Mouse (Mus musculus) erythroblast, adult 5-6 weeks (primary cell): ENCODE measurements around the gene Parp12. TPM values are rescaled to one million over a fixed set of nuclear protein-coding genes. Genes with fewer than 3 reads are reported as not detected.

Experiments
- ATAC-seq: replicated peaks from 2 replicates; pipeline ENCODE4 v1.8.0; 2016; ENCODE audit warnings: moderate number of reproducible peaks, mild to moderate bottlenecking, moderate TSS enrichment, inconsistent platforms; ENCODE audit not compliant: poor library complexity, low FRiP score, severe bottlenecking
- total RNA-seq, 2 experiments: library from RNA; stranded (forward) in 1 of 2; stranded (reverse) in 1 of 2; fragments of 150-400 nt in 1 of 2; fragments of 200-764, 138-1000 nt in 1 of 2; gene quantifications; 2 replicates each; pipeline versions ENCODE4 v1.2.3 to v1.2.4; 2015 to 2017; ENCODE audit warnings: low replicate concordance in 2 of 2

The Parp12 gene
- total RNA-seq, 2 experiments from 2014 or later: 12.3 to 13.5 TPM

DNA sequence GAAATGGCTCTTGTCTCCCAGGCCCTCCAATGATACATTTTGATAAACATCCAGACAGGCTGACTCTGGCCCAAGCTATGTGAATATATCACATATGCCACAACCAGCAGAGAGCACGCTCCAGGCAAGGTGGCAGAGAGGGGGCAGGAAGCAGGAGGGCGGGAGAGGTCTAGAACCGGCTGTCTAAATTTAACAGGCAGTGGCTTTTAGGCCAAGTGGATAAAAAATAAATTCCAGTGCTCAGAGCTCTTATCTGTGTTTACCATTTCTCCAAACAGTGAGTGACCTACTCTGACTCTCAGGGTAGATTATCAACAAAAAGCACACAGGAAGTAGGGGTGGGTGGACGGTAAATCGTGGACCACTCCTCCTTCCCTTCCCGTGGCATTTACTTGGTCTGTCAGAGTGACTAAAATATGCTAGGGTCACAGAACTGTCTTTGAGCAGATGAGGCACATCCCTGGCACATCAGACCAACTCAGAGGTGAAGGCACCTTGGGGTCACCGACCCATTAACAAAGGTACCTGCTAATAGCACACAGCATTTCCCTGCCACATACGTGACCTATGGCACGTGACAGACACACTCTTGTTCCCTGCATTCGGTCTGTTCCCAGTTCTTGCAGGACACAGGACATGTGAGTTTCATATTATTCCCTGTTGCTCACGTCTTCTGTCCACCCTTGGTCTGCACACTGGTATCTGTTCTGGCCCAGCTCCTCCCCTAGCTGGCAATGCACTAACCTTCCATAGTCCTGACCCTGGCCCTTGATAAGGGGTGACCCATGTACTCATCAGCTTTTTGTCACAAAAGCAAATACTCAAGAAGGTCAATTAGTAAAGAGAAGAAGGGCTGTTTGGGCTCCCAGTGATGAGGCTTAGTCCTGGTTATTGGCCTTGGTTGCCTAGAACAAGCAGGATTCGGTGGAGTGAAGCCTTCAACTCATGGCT, 58.3 kb downstream of the Parp12 start:
- no peak for ATAC-seq

DNA sequence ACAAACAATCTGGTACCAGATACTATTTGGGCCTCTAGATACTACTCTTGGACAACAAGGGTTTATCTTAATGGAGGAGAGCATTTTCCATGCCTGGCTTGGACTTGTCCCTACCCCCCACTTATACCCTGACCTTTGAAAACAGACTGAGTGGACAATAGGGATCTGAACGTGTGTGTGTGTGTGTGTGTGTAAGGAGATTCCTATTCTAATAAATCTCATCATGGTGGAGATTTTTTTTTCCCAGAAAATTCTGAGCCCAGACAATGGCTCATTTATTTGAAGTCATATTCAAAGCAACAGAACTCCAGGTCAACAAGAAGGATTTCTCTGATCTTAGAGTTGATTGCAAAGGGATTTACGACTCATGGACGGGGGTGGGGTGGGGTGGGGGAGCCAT, 59.2 kb downstream of the Parp12 start:
- ATAC-seq: no peak

DNA sequence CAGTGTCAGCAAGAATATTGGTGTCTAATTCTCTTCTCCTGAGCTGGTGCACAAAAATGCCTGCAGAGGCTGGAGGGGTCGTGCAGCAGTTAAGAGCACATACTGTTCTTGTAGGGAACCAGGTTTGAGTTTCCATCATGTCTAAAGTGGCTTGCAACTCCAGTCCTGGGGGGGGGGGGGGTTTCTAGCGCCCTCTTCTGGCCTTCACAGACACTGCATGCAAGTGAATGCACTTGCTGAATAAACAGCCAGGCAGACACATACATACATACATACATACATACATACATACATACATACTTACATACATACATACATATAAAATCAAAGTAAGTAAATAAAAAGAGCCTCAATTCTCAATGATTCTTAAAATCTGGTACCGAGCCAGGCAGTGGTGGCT, 59.8 kb downstream of the Parp12 start:
- no peak for ATAC-seq

DNA sequence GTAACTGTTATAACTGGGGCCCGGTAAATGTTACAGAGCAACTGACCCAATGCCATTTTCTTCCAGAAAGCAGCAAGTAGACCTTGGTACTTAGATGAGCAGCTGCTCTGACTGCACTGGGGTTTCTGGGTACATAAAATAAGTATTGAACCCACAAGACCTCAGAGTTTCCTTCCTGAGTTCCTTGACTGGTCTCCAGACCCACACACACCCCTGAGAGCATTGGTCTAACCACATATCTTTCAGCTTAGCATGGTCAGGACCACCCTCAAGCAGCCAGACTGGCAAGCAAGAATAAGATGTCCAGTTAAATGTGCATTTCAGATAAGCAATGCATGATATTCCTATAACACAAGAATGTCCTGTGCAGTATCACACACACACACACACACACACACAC, 61.0 kb downstream of the Parp12 start:
- ATAC-seq: no peak

DNA sequence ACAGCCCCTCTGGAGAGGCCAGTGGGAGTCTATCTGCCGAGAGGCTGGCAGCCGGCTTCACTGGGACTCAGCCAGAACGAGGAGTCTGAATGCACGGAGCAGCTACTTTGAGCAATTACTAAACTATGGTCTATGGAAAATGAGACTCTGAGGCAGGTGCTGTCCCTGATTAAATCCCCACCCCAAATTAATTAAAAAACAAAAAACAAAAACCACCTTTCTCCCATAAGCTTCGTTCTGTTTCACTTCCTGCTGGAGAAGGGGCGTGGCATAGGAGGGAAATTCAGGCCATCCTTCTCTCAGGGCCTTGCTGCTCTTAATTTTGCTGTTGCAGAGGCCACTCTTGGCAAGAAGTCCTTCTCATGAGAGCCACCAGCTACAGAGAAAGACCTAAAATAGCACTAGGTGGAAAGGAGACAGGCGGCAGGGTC, 62.3 kb downstream of the Parp12 start:
- ATAC-seq: no peak

GRCm38 (mm10) chr6:39054878-39055508, 63.2 kb downstream of the Parp12 start:
- ATAC-seq: no peak

DNA sequence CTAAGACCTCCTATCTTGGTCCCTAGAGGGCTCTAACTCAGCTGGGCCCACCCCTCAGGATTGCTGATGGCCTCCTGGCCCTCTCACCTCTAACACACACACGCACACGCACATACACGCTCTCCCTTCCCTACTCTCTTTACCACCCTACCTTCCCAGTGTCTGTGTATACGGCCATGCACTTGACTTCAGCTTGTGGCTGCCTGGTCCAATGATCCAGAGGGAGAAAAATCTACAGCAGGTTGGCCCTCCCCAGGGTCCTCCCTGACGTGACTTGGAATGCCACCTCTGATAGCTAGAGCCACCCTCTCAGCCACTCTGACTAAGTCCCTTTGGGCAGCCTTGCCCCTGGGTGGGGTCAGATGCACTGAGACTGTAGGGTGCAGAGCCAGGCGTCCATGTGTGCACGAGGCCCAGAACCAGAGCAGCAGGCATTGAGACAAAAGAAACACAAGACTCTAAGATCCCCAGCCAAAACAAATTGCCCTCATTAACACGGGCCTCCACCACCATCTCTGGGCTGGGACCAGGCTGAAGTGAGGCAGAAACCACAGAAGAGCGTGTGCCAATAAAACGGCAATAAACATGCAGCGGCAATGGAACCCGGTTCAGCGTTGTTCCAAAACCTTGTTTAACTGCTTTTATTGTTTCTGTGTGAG, 63.8 kb downstream of the Parp12 start:
- ATAC-seq: no peak

DNA sequence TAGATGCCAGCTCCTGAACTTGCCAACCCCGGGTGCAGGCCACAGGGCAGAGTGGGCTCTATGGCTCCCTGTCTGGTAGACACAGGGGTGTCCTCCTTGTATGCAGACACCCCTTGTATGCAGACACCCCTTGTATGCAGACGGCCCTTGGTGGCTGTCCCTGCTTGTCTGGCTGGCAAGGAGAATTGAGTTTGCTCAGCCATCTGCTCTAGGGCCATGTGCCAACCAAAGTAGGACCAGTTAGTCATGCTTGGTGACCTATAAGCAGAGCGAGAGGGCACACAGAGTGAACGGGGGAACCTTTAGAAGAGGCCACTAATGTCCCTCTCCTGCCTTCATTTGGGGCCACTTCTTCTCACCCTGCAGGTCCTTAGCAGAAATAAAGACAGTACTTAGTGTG, 65.5 kb downstream of the Parp12 start:
- no peak for ATAC-seq

DNA sequence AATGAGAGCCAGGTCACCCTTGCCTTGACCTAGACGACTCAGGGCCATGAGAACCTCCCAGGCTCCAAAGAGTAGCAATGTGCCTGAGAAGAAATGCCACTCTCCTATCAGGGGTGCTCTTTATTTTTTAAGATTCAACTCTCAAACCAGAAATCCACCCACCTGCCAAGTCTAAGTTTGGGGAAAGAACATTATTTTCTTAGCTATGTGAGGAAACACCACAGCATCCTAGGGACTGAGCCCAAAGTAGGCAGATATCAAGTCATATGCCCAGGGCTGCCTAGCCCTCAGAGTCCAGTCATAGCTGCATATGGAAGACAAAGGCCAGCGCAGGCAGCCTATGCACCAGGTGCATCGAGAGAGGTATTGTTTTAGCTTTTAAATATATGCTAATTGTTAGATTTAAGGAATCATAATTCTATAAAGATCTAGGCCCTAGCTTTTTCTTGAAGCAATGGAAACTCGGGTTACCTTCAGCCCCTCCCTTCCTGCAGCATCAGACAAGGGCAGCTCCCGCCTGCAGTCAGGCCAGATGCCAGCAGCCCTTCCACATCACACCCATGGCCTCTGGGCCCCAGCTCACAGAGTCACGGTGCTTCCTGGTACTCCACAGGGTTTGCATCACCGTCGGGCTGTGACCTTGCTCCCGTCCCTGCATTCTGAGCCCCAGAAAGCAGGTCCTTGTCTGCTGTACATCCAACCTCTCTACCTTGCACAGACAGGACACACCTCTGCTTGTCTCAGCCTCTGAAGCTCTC, 66.2 kb downstream of the Parp12 start:
- ATAC-seq: no peak

GRCm38 (mm10) chr6:39050836-39051235, 67.3 kb downstream of the Parp12 start:
- no peak for ATAC-seq

DNA sequence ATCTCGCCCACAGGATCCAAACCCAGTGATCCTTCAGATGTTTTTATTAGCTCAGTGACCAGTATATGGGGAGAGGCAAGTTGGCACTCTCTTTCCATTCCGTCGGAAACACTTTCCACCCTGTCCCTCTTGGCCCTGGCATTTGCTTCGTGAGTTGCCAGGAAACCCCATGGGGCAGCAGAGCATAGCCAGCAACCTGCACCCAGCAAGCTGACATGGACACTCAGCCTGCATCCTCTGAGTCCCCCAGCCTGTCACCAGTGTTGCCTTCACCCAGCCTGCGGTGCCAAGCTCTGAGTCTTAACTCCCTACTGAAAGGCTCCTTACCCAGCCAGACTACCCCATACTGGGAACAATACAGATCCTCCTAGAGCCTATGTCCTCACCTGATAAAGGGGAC, 69.0 kb downstream of the Parp12 start:
- no peak for ATAC-seq

DNA sequence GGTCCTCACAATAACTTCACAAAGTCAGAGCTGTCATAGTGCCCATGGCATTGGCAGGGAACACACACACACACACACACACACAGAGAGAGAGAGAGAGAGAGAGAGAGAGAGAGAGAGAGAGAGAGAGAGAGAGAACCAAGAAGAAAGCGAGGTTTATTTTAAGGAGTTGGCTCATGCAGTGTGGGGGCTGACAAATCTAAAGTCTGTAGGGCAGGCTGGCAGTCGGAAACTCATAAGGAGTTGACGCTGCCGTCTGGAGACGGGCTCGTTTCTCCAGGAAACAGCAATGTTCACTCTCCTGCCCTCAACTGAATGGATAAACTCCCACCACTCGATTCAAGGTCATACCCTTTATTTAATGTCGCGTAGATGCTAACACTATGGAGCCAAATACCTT, 77.7 kb downstream of the Parp12 start:
- no peak for ATAC-seq

Other genes starting within 250 kb of the Parp12 start
- gene Tbxas1, start 242.9 kb downstream of the Parp12 start, total RNA-seq (2015; ENCODE audit: low replicate concordance): 55.9 and 63.7 TPM in 2 replicates
- 83.5 and 85.7 TPM in 2 replicates for gene Tbxas1, start 242.9 kb downstream of the Parp12 start, total RNA-seq (2017; ENCODE audit: low replicate concordance)
- 127 and 168 TPM in 2 replicates for gene Hipk2, start 242.2 kb downstream of the Parp12 start, total RNA-seq (2015; ENCODE audit: low replicate concordance)
- gene Hipk2, start 242.2 kb downstream of the Parp12 start, total RNA-seq (2017; ENCODE audit: low replicate concordance): 72.9 and 90.6 TPM in 2 replicates
- gene Kdm7a, start 88.4 kb upstream of the Parp12 start, total RNA-seq (2015; ENCODE audit: low replicate concordance): 103 and 107 TPM in 2 replicates
- 216 and 235 TPM in 2 replicates for gene Kdm7a, start 88.4 kb upstream of the Parp12 start, total RNA-seq (2017; ENCODE audit: low replicate concordance)